Mouse (Mus musculus) heart, embryonic 15.5 days (tissue): ENCODE data around the gene Olfr805. TPM values are rescaled to one million over a fixed set of nuclear protein-coding genes. Genes with fewer than 3 reads are reported as not detected.

Experiments
- ATAC-seq: fragments of 200-750 bp; cut with Nextera tagmentation; replicated peaks from 2 replicates; pipeline ENCODE4 v1.8.0; 2017; ENCODE audit warnings: low read depth, moderate TSS enrichment; ENCODE audit not compliant: insufficient number of reproducible peaks, insufficient read depth, low FRiP score
- H3K27ac ChIP-seq: fragments of 300-500 bp; sonication (generic); 2 replicates; pipeline ENCODE4 v1.5.1; 2015; ENCODE audit warnings: mild to moderate bottlenecking, inconsistent platforms
- H3K27me3 ChIP-seq: fragments of 300-500 bp; sonication (generic); 2 replicates; pipeline ENCODE4 v1.6.1; 2015; ENCODE audit warnings: inconsistent platforms
- H3K36me3 ChIP-seq: fragments of 300-500 bp; sonication (generic); 2 replicates; pipeline ENCODE4 v1.6.1; 2015; ENCODE audit warnings: mild to moderate bottlenecking, inconsistent platforms
- H3K4me1 ChIP-seq: fragments of 300-500 bp; sonication (generic); replicated peaks from 2 replicates; pipeline ENCODE4 v1.6.1; 2015; ENCODE audit warnings: inconsistent platforms
- H3K4me2 ChIP-seq: fragments of 300-500 bp; sonication (generic); 2 replicates; pipeline ENCODE4 v1.6.1; 2015; ENCODE audit warnings: inconsistent platforms, mild to moderate bottlenecking, moderate library complexity
- H3K4me3 ChIP-seq: fragments of 300-500 bp; sonication (generic); 2 replicates; pipeline ENCODE4 v1.5.1; 2015; ENCODE audit warnings: mild to moderate bottlenecking, inconsistent platforms
- H3K9ac ChIP-seq: fragments of 300-500 bp; sonication (generic); 2 replicates; pipeline ENCODE4 v1.6.1; 2015; ENCODE audit warnings: mild to moderate bottlenecking, inconsistent platforms
- H3K9me3 ChIP-seq: fragments of 300-500 bp; sonication (generic); replicated peaks from 2 replicates; pipeline ENCODE4 v1.6.1; 2016; ENCODE audit warnings: inconsistent platforms
- WGBS: fragments of 180-500 bp; shearing (Covaris S2); methylation state at CpG from one replicate; pipeline ENCODE4 v1.1.7; 2015; ENCODE audit warnings: mixed read lengths; 5-methylcytosine and 5-hydroxymethylcytosine counted together
- polyA plus RNA-seq: library from polyadenylated mRNA; unstranded; fragments of >200 nt; fragmentation: Nextera tagmentation; extraction: Ambion mirVana; gene quantifications from 2 replicates; pipeline ENCODE4 v1.2.1, GENCODE M21; 2015

The Olfr805 gene
- not detected in 2 replicates for polyA plus RNA-seq

DNA sequence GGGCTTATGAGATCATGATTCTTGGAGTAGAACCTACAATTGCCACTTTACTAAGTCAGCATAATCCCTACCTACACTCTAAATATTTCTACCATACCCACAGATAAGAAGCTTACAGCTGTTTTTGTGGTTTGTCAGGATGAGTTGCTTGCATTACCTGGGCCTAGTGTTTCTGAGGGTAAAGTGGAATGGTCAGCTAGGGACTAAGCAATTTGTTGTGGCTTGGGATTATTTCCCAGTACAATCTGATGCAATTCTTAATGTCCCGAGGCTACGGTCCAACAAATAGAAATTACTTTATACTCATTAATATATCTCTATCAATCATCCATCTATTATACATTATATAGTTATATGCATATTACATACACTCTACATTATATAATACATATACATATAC is at the start of gene Olfr805:
Gene Olfr805 (minus strand): TSS at position 101 of the 400 bp plus-strand sequence.
- H3K9ac ChIP-seq, result no peak within 1 kb of the TSS

GRCm38 (mm10) chr10:129778123-129778522 is 48.9 kb upstream of the Olfr805 start:
- Histone ChIP-seq H3K27me3 (no peaks in the 10 kb centered on the region), H3K4me2 (no peak overlapping the region), H3K9me3 (no peaks in the 10 kb centered on the region), H3K4me3 (no peak overlapping the region), H3K9ac (no peak overlapping the region), H3K4me1 (no peaks in the 10 kb centered on the region), H3K36me3 (no peaks in the 10 kb centered on the region), H3K27ac (no peak overlapping the region)
- ATAC-seq, result no peak

More for the DNA sequence above, at the start of gene Olfr805:
- H3K4me2 ChIP-seq, result no peak within 1 kb of the TSS
- no peaks in the 10 kb centered on the region for H3K9me3 ChIP-seq
- H3K4me1 ChIP-seq, result no peaks in the 10 kb centered on the region
- H3K36me3 ChIP-seq, result no peaks in the 10 kb centered on the region
- H3K27ac ChIP-seq, result no peak within 1 kb of the TSS
- H3K4me3 ChIP-seq, result no peak within 1 kb of the TSS
- no peaks in the 10 kb centered on the region for H3K27me3 ChIP-seq
- WGBS, result 91% methylated on average over 2 of the region's 2 CpGs
- ATAC-seq, result no peak

DNA sequence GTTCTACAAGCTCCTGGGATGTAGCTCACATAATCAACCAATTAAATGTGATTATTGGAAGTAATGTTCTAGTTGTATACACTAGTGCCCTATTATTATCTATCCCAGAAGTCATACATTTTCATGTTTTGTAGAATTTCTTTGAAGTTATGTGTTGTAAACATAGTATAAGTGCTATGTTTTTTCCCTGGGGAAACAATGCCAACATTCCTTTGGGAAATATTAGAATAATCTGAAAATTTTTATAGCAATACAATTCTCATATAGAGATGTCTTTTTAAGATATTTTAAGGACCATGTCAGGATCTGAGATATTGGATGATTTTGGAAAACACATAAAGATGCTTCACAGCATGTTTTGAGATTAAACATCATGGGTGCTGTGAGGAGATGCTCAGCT is 45.2 kb upstream of the Olfr805 start, which contains the start of gene Olfr809:
Gene Olfr809 (plus strand): TSS at position 301 of the 400 bp plus-strand sequence.
- no peaks in the 10 kb centered on the region for H3K27me3 ChIP-seq
- no peaks in the 10 kb centered on the region for H3K4me1 ChIP-seq
- H3K9ac ChIP-seq, result no peak within 1 kb of the TSS
- no peaks in the 10 kb centered on the region for H3K9me3 ChIP-seq
- no peak within 1 kb of the TSS for H3K4me2 ChIP-seq
- no peak for ATAC-seq
- H3K27ac ChIP-seq, result no peak within 1 kb of the TSS
- H3K4me3 ChIP-seq, result no peak within 1 kb of the TSS
- no peaks in the 10 kb centered on the region for H3K36me3 ChIP-seq

GRCm38 (mm10) chr10:129765182-129765581 is 36.0 kb upstream of the Olfr805 start, which contains the start of gene Olfr808:
Gene Olfr808, plus strand, starts transcription at chr10:129765482.
- Histone ChIP-seq H3K4me1 (no peaks in the 10 kb centered on the region), H3K4me2 (no peak within 1 kb of the TSS), H3K27ac (no peak within 1 kb of the TSS), H3K9ac (no peak within 1 kb of the TSS), H3K36me3 (no peaks in the 10 kb centered on the region), H3K4me3 (no peak within 1 kb of the TSS), H3K27me3 (no peaks in the 10 kb centered on the region), H3K9me3 (no peaks in the 10 kb centered on the region)
- no peak for ATAC-seq
- 81% methylated on average over 1 of the region's 1 CpGs for WGBS

DNA sequence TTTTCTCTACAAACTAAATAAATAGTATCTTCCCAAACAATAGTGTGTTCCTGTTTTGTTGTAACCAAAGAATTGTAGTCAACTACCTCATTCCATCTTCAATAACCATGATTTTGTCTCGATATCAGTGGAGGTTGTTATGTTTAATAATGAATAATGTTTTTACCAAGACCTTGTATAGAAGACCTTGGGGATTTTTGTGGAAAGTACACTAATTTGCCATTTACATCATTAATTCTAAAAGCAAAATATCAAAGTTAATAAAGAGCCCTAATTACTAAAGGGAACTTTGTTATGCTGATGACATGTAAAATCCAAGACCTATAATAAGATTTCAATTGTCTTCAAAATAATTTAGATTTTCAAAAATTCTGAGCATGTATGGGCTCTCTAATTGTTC is 28.5 kb upstream of the Olfr805 start, which contains the start of gene Olfr807:
Gene Olfr807 (minus strand): TSS at position 101 of the 400 bp plus-strand sequence.
- H3K27ac ChIP-seq, result no peak within 1 kb of the TSS
- ATAC-seq, result no peak
- no peaks in the 10 kb centered on the region for H3K36me3 ChIP-seq
- H3K4me3 ChIP-seq, result no peak within 1 kb of the TSS
- H3K9ac ChIP-seq, result no peak within 1 kb of the TSS
- no peaks in the 10 kb centered on the region for H3K4me1 ChIP-seq
- no peaks in the 10 kb centered on the region for H3K27me3 ChIP-seq
- 91% methylated on average over 1 of the region's 1 CpGs for WGBS
- H3K9me3 ChIP-seq, result no peaks in the 10 kb centered on the region
- H3K4me2 ChIP-seq, result no peak within 1 kb of the TSS

DNA sequence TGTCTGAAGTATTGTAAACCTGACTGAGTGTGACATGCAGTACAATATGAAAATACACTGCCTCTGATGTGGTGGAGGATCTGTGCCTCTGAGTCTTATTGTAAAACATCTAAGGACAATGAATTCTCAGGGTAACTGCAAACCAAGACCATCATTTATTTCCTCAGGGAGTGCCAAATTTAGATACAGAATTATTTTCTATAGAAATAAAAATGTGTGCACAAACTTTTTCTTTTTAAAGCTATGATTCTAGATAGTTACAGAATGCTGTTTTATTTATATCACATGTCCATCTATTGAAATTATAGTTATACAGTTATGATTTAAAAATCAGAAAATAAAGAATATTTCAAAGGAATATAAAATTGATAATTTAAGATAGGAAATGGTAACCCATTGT is 12.6 kb upstream of the Olfr805 start, which contains the start of gene Olfr806:
Gene Olfr806 (minus strand): TSS at position 101 of the 400 bp plus-strand sequence.
- ATAC-seq, result no peak
- Histone ChIP-seq H3K4me3 (no peak within 1 kb of the TSS), H3K4me2 (no peak within 1 kb of the TSS), H3K9ac (no peak within 1 kb of the TSS), H3K4me1 (no peaks in the 10 kb centered on the region), H3K27ac (no peak within 1 kb of the TSS), H3K36me3 (no peaks in the 10 kb centered on the region), H3K27me3 (no peaks in the 10 kb centered on the region), H3K9me3 (no peaks in the 10 kb centered on the region)

DNA sequence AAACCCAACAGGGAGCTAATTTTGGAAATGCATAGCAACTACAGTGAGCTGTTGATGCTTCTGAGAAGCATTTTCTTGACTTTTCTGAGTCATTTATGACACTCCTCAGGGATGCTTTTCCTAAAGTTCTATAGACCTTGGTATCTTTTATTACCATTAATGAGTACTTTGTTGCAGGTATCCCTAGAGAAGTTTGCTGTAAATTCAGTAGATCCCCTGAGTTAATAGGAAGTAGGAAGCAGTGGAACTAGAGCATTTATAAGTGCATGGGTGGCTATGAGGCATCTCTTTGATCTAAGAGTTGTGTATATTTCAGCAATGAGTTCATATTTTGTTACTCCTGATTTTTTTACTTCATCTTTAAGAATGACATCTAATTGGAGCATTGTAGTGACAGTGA is 26.3 kb downstream of the Olfr805 start, which contains the start of gene Olfr804:
Gene Olfr804 (plus strand): TSS at position 301 of the 400 bp plus-strand sequence.
- Histone ChIP-seq H3K27me3 (no peaks in the 10 kb centered on the region), H3K4me3 (no peak within 1 kb of the TSS), H3K9me3 (no peaks in the 10 kb centered on the region), H3K4me2 (no peak within 1 kb of the TSS), H3K9ac (no peak within 1 kb of the TSS), H3K36me3 (no peaks in the 10 kb centered on the region), H3K4me1 (no peaks in the 10 kb centered on the region), H3K27ac (no peak within 1 kb of the TSS)
- no peak for ATAC-seq

GRCm38 (mm10) chr10:129694186-129694585 is 35.0 kb downstream of the Olfr805 start, which contains the start of gene Olfr803:
Gene Olfr803, minus strand, starts transcription at chr10:129694286.
- H3K9ac ChIP-seq, result no peak within 1 kb of the TSS
- H3K4me2 ChIP-seq, result no peak within 1 kb of the TSS
- no peaks in the 10 kb centered on the region for H3K4me1 ChIP-seq
- H3K27me3 ChIP-seq, result no peaks in the 10 kb centered on the region
- no peaks in the 10 kb centered on the region for H3K9me3 ChIP-seq
- no peak within 1 kb of the TSS for H3K27ac ChIP-seq
- WGBS, result 73% methylated on average over 2 of the region's 2 CpGs
- no peak for ATAC-seq
- H3K4me3 ChIP-seq, result no peak within 1 kb of the TSS
- no peaks in the 10 kb centered on the region for H3K36me3 ChIP-seq

DNA sequence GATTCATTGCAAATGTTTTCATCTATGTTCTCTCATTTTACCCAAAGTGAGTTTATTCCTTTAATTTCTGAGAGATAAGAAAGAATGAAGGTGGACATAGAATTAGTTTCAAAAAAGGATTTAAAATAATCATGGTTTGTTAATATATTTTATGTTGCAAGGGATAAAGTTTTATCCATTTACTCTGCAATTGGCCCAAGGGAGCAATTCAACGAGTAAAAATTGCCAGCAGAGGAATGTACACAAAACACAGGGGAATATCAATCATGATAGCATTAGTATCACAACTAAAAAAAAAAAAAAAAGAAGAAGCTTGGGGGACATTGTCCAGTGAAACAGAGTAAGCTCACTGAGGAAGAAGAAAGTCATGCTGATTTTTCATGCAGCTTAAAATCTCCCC is 41.1 kb downstream of the Olfr805 start, which contains the start of gene Olfr802:
Gene Olfr802 (minus strand): TSS at position 101 of the 400 bp plus-strand sequence.
- no peaks in the 10 kb centered on the region for H3K9me3 ChIP-seq
- no peak within 1 kb of the TSS for H3K9ac ChIP-seq
- no peak for ATAC-seq
- no peaks in the 10 kb centered on the region for H3K36me3 ChIP-seq
- no peaks in the 10 kb centered on the region for H3K27me3 ChIP-seq
- H3K4me3 ChIP-seq, result no peak within 1 kb of the TSS
- no peaks in the 10 kb centered on the region for H3K4me1 ChIP-seq
- 54% methylated on average over 1 of the region's 1 CpGs for WGBS
- no peak within 1 kb of the TSS for H3K4me2 ChIP-seq
- no peak within 1 kb of the TSS for H3K27ac ChIP-seq

- H3K4me2 ChIP-seq, result no peak within 1 kb of the TSS
- WGBS, result 56% methylated on average over 1 of the region's 1 CpGs
- ATAC-seq, result no peak
- no peaks in the 10 kb centered on the region for H3K4me1 ChIP-seq
- H3K27ac ChIP-seq, result no peak within 1 kb of the TSS
- no peak within 1 kb of the TSS for H3K9ac ChIP-seq
- H3K4me3 ChIP-seq, result no peak within 1 kb of the TSS
- no peaks in the 10 kb centered on the region for H3K36me3 ChIP-seq
- H3K27me3 ChIP-seq, result no peaks in the 10 kb centered on the region
- H3K9me3 ChIP-seq, result no peaks in the 10 kb centered on the region
Measured at GRCm38 (mm10) chr10:129673765-129674164, 55.4 kb downstream of the Olfr805 start, which contains the start of gene Olfr801. Gene Olfr801, minus strand, starts transcription at chr10:129673865.
